Mouse (Mus musculus): ENCODE data around the gene Nmt1. TPM values are rescaled to one million over a fixed set of nuclear protein-coding genes. Genes with fewer than 3 reads are reported as not detected.
A peak's percentile ranks its signal among the peaks of the same experiment; 100 is the strongest.

Gene Nmt1
- polyA plus RNA-seq, 1 experiment from 2014 or later = 51.3 TPM

GRCm38 (mm10) chr11:103046286-103046685 is 18.3 kb downstream of the Nmt1 start:
- no peak overlapping the region for H3K9ac ChIP-seq (ENCODE audit: low read length)
- 82% methylated on average over 8 of the region's 8 CpGs for WGBS
- no peak overlapping the region for H3K27ac ChIP-seq (ENCODE audit: low read depth, low read length)
- H3K9me3 ChIP-seq (ENCODE audit: control insufficient read depth, low read length) = no peaks in the 10 kb centered on the region
- no peaks in the 10 kb centered on the region for H3K27me3 ChIP-seq (ENCODE audit: control insufficient read depth, insufficient read depth, low read length)
- H3K4me2 ChIP-seq = no peak overlapping the region
- ATAC-seq (ENCODE audit: low FRiP score) (no peak), DNase-seq (ENCODE audit: low spot score, missing footprints) (no peak)
- no peak overlapping the region for H3K4me3 ChIP-seq (ENCODE audit: low read depth, low read length)
- peaks cover 19% of the 10 kb centered on the region; the same call in 1 of the 2 replicates for H3K36me3 ChIP-seq (ENCODE audit: control insufficient read depth, insufficient read depth, low read length)
- no peaks in the 10 kb centered on the region for H3K4me1 ChIP-seq (ENCODE audit: control insufficient read depth, insufficient read depth, low read length)

DNA sequence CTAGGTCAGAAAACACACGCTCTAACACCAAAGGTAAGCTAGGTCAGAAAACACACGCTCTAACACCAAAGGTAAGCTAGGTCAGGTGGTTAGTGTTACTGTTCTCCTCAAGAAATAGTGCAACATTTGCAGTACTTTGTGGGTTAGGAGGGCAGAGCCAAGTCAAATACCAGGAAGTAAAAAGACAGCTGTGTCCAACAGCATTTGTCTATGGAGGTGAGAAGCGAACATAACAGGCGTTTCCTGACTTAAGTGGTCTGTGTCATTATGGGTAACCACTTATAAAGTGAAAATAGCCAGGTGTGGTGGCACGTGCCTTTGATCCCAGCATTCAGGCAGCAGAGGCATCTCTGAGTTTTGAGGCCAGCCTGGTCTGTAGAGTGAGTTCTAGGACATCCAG is 21.6 kb downstream of the Nmt1 start:
- DNase-seq (ENCODE audit: low spot score, missing footprints) (no peak), ATAC-seq (ENCODE audit: low FRiP score) (no peak)
- 91% methylated on average over 5 of the region's 5 CpGs for WGBS
- H3K36me3 ChIP-seq (ENCODE audit: control insufficient read depth, insufficient read depth, low read length) = peaks cover 13% of the 10 kb centered on the region
- no peak overlapping the region for H3K9ac ChIP-seq (ENCODE audit: low read length)
- no peak overlapping the region for H3K4me2 ChIP-seq
- H3K4me1 ChIP-seq (ENCODE audit: control insufficient read depth, insufficient read depth, low read length) = no peaks in the 10 kb centered on the region
- no peaks in the 10 kb centered on the region for H3K27me3 ChIP-seq (ENCODE audit: control insufficient read depth, insufficient read depth, low read length)
- no peak overlapping the region for H3K4me3 ChIP-seq (ENCODE audit: low read depth, low read length)
- no peaks in the 10 kb centered on the region for H3K9me3 ChIP-seq (ENCODE audit: control insufficient read depth, low read length)
- H3K27ac ChIP-seq (ENCODE audit: low read depth, low read length) = no peak overlapping the region

GRCm38 (mm10) chr11:103050153-103050552 is 22.2 kb downstream of the Nmt1 start:
- Histone ChIP-seq H3K9me3 (ENCODE audit: control insufficient read depth, low read length) (no peaks in the 10 kb centered on the region), H3K4me2 (no peak overlapping the region), H3K27ac (ENCODE audit: low read depth, low read length) (no peak overlapping the region), H3K4me3 (ENCODE audit: low read depth, low read length) (no peak overlapping the region), H3K27me3 (ENCODE audit: control insufficient read depth, insufficient read depth, low read length) (no peaks in the 10 kb centered on the region), H3K4me1 (ENCODE audit: control insufficient read depth, insufficient read depth, low read length) (no peaks in the 10 kb centered on the region), H3K9ac (ENCODE audit: low read length) (no peak overlapping the region), H3K36me3 (ENCODE audit: control insufficient read depth, insufficient read depth, low read length) (peaks cover 10% of the 10 kb centered on the region)
- WGBS = 91% methylated on average over 9 of the region's 9 CpGs
- DNase-seq (ENCODE audit: low spot score, missing footprints) (no peak), ATAC-seq (ENCODE audit: low FRiP score) (no peak)

DNA sequence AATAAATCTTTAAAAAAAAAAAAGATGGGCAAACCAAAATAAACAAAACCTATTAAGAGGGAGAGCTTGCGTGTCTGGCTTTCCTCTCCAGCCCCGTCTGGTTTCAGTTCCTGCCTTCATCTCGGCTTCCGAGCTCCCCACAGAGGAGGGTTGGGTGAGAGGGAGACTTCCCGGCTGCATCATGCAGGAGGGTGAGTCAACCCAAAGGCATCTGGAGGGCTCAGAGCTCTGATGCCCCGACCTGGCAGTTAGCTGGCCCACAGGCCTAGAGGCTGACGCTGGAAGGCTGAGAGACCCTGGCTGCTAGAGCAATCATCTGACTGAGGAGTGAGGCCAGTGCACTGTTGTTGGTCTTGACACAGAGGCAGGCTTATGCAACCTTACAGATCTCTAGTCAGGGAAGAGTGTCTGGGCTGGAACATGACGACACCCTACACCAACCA is 23.3 kb downstream of the Nmt1 start:
- H3K9ac ChIP-seq (ENCODE audit: low read length) = no peak overlapping the region
- WGBS = 77% methylated on average over 8 of the region's 8 CpGs
- peaks cover 9% of the 10 kb centered on the region for H3K36me3 ChIP-seq (ENCODE audit: control insufficient read depth, insufficient read depth, low read length)
- DNase-seq (ENCODE audit: low spot score, missing footprints) = no peak
- H3K27me3 ChIP-seq (ENCODE audit: control insufficient read depth, insufficient read depth, low read length) = no peaks in the 10 kb centered on the region
- no peaks in the 10 kb centered on the region for H3K9me3 ChIP-seq (ENCODE audit: control insufficient read depth, low read length)
- no peak overlapping the region for H3K4me2 ChIP-seq
- H3K27ac ChIP-seq (ENCODE audit: low read depth, low read length) = no peak overlapping the region
- H3K4me3 ChIP-seq (ENCODE audit: low read depth, low read length) = no peak overlapping the region
- no peak for ATAC-seq (ENCODE audit: low FRiP score)
- H3K4me1 ChIP-seq (ENCODE audit: control insufficient read depth, insufficient read depth, low read length) = no peaks in the 10 kb centered on the region

- H3K9me3 ChIP-seq (ENCODE audit: control insufficient read depth, low read length) = no peaks in the 10 kb centered on the region
- no peak overlapping the region for H3K27ac ChIP-seq (ENCODE audit: low read depth, low read length)
- WGBS = 93% methylated on average over 6 of the region's 6 CpGs
- H3K4me1 ChIP-seq (ENCODE audit: control insufficient read depth, insufficient read depth, low read length) = no peaks in the 10 kb centered on the region
- H3K4me3 ChIP-seq (ENCODE audit: low read depth, low read length) = no peak overlapping the region
- H3K36me3 ChIP-seq (ENCODE audit: control insufficient read depth, insufficient read depth, low read length) = peaks cover 11% of the 10 kb centered on the region
- ATAC-seq (ENCODE audit: low FRiP score) = no peak
- no peaks in the 10 kb centered on the region for H3K27me3 ChIP-seq (ENCODE audit: control insufficient read depth, insufficient read depth, low read length)
- no peak for DNase-seq (ENCODE audit: low spot score, missing footprints)
- H3K4me2 ChIP-seq = no peak overlapping the region
- H3K9ac ChIP-seq (ENCODE audit: low read length) = no peak overlapping the region
These were observed 24.1 kb downstream of the Nmt1 start for GRCm38 (mm10) chr11:103052078-103052477.

DNA sequence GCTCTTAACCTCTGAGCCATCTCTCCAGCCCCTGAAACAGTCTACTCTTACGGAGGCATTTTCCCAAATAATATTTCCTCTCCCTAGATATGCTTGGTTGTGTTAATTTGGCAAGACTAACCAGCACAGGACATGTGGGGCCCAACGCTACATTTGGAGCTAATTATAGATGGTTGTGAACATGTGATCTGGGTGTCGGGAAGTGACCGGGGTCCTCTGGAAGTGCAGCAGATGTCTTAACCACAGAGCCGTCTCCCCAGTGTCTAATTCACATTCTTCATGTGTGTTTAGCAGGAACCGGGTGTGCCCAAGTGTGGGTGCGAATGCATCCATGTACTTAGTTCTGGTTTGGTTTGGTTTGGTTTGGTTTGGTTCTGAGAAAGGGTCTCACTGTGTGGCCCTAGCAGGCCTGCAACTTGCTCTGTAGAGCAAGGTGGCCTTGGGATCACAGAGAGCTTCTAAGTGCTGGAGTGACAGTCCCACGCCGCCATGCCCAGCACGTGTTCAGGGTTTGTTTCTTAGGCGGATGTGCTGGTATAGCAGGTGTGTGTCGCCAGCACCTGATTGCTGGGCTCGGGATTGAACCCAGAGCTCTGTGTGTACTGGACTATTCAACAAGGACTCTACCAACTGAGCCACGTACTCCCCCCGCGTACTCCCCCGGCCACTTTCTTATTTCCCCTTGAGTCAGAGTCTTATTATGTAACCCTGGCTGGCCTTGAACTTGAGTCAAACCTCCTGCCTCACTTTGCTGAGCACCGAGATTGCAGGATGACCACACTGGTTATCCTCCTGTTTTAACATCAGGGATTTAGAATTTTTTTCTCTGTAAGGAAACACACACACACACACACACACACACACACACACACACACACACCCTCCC is 25.4 kb downstream of the Nmt1 start:
- 93% methylated on average over 18 of the region's 18 CpGs for WGBS

GRCm38 (mm10) chr11:103054798-103055197 is 26.8 kb downstream of the Nmt1 start:
- H3K9ac ChIP-seq (ENCODE audit: low read length) = no peak overlapping the region
- DNase-seq (ENCODE audit: low spot score, missing footprints) (peak; percentile 98), ATAC-seq (ENCODE audit: low FRiP score) (no peak)
- H3K36me3 ChIP-seq (ENCODE audit: control insufficient read depth, insufficient read depth, low read length) = peaks cover 18% of the 10 kb centered on the region
- no peaks in the 10 kb centered on the region for H3K9me3 ChIP-seq (ENCODE audit: control insufficient read depth, low read length)
- H3K4me1 ChIP-seq (ENCODE audit: control insufficient read depth, insufficient read depth, low read length) = no peaks in the 10 kb centered on the region
- no peak overlapping the region for H3K27ac ChIP-seq (ENCODE audit: low read depth, low read length)
- no peak overlapping the region for H3K4me2 ChIP-seq
- WGBS = 48% methylated on average over 6 of the region's 6 CpGs
- H3K4me3 ChIP-seq (ENCODE audit: low read depth, low read length) = no peak overlapping the region
- no peaks in the 10 kb centered on the region for H3K27me3 ChIP-seq (ENCODE audit: control insufficient read depth, insufficient read depth, low read length)

More for the DNA sequence above, 25.4 kb downstream of the Nmt1 start:
- Histone ChIP-seq H3K36me3 (ENCODE audit: control insufficient read depth, insufficient read depth, low read length) (peaks cover 16% of the 10 kb centered on the region), H3K4me2 (no peak overlapping the region), H3K9ac (ENCODE audit: low read length) (no peak overlapping the region), H3K9me3 (ENCODE audit: control insufficient read depth, low read length) (no peaks in the 10 kb centered on the region), H3K4me1 (ENCODE audit: control insufficient read depth, insufficient read depth, low read length) (no peaks in the 10 kb centered on the region), H3K27ac (ENCODE audit: low read depth, low read length) (no peak overlapping the region), H3K27me3 (ENCODE audit: control insufficient read depth, insufficient read depth, low read length) (no peaks in the 10 kb centered on the region), H3K4me3 (ENCODE audit: low read depth, low read length) (no peak overlapping the region)
- ATAC-seq (ENCODE audit: low FRiP score) (no peak), DNase-seq (ENCODE audit: low spot score, missing footprints) (no peak)

DNA sequence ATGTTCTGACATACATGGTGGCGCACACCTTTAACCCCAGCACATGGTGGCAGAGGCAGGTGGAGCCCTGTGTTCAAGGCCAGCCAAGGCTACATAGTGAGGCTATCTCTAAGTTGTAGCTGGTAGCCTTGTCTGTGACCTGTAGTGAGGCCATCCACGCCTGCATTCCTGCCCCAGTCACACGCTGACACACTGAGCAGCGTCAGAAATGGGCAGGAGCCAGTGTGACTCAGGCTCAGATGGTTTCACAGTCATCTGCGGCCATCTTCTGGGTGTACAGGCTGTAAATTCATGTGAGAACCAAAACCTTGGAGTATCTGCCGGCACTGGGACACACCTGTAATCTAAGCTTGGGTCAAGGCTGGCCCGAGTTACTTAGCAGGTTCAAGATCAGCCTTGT is 28.6 kb downstream of the Nmt1 start:
- Histone ChIP-seq H3K27me3 (ENCODE audit: control insufficient read depth, insufficient read depth, low read length) (no peaks in the 10 kb centered on the region), H3K4me3 (ENCODE audit: low read depth, low read length) (no peak overlapping the region), H3K36me3 (ENCODE audit: control insufficient read depth, insufficient read depth, low read length) (peaks cover 24% of the 10 kb centered on the region), H3K27ac (ENCODE audit: low read depth, low read length) (no peak overlapping the region), H3K9ac (ENCODE audit: low read length) (no peak overlapping the region), H3K4me2 (no peak overlapping the region), H3K4me1 (ENCODE audit: control insufficient read depth, insufficient read depth, low read length) (no peaks in the 10 kb centered on the region), H3K9me3 (ENCODE audit: control insufficient read depth, low read length) (no peaks in the 10 kb centered on the region)
- WGBS = 95% methylated on average over 7 of the region's 7 CpGs
- ATAC-seq (ENCODE audit: low FRiP score) (no peak), DNase-seq (ENCODE audit: low spot score, missing footprints) (no peak)

- Histone ChIP-seq H3K9me3 (ENCODE audit: control insufficient read depth, low read length) (no peaks in the 10 kb centered on the region), H3K27me3 (ENCODE audit: control insufficient read depth, insufficient read depth, low read length) (no peaks in the 10 kb centered on the region), H3K4me1 (ENCODE audit: control insufficient read depth, insufficient read depth, low read length) (no peaks in the 10 kb centered on the region), H3K27ac (ENCODE audit: low read depth, low read length) (no peak overlapping the region), H3K9ac (ENCODE audit: low read length) (no peak overlapping the region), H3K4me3 (ENCODE audit: low read depth, low read length) (no peak overlapping the region), H3K4me2 (no peak overlapping the region), H3K36me3 (ENCODE audit: control insufficient read depth, insufficient read depth, low read length) (peaks cover 20% of the 10 kb centered on the region)
- 79% methylated on average over 3 of the region's 3 CpGs for WGBS
- ATAC-seq (ENCODE audit: low FRiP score) (no peak), DNase-seq (ENCODE audit: low spot score, missing footprints) (no peak)
These were observed 30.6 kb downstream of the Nmt1 start for GRCm38 (mm10) chr11:103058499-103059085.
